Mouse (Mus musculus): ENCODE results near the gene Dcakd.
A peak's percentile ranks its signal among the peaks of the same experiment; 100 is the strongest.

Dcakd gene

GRCm38 (mm10) chr11:103006286-103007000, 21.7 kb downstream of the Dcakd start:
- no peak for DNase-seq (ENCODE audit: low spot score in 2 of 2)

DNA sequence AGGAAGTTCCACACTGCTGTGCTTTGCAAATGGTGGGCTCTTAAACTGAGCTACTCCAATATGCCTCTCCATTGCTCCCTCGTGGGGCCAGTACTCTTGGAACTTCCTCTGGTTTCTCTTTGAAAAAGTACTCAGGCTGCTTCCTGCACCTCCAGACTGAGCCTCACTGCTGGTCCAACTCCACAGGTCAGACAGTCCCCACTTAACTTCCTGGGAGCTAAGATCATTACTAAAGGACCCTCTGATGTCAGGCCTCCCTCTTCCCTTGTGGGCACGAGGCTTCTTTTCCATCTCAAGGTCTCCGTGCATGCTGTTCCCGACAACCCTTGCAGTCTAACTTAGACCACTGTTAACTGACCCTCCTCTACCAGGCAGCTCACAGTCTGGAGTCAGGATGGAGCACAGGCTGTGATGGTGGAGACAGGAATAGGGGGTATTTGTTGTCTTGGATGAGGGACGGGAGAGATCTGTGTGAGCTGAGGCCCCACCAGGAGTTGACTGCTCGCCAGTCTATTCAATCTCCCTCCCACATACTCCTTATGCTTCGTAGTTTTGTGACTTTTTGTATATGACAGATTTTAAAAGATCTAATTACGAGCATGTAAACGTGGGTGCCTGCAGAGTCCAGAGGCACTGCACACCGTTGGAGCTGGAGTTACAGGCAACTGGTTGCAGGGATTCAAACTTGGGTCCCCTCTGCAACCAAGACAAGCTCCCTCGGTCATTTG, 22.7 kb downstream of the Dcakd start:
- DNase-seq (ENCODE audit: low spot score in 2 of 2): no peak

GRCm38 (mm10) chr11:103004852-103005251, 23.3 kb downstream of the Dcakd start:
- DNase-seq (ENCODE audit: low spot score in 2 of 2): no peak

- peak; percentile 79 to 83 for DNase-seq (ENCODE audit: low spot score in 2 of 2)
These were observed 24.9 kb downstream of the Dcakd start for GRCm38 (mm10) chr11:103003210-103003609.

GRCm38 (mm10) chr11:103001063-103001462, 27.1 kb downstream of the Dcakd start:
- DNase-seq (ENCODE audit: low spot score in 2 of 2): no peak

DNA sequence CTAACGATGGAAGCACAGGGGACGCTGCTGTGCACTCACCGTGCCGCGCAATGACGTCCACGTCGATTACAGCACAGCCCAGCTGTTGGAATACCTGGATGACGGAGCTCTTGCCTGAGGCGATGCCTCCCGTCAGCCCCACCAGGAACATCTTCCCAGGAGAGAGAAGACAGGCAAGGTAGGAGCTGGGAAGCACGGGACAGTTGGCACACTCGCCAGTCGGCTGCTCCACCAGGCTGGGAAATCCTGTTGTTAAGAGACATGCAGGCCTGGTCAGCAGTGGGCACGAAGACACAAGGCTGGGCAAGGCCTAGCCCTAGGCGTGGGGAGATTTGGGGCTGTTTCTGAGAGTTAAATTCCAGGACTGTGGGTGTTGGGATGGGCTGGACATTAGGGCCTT, 28.0 kb downstream of the Dcakd start:
- no peak for DNase-seq (ENCODE audit: low spot score in 2 of 2)

- DNase-seq (ENCODE audit: low spot score in 2 of 2): no peak
These were observed 28.7 kb downstream of the Dcakd start for GRCm38 (mm10) chr11:102999317-102999970.

- DNase-seq (ENCODE audit: low spot score in 2 of 2): no peak
These were observed 29.4 kb downstream of the Dcakd start for GRCm38 (mm10) chr11:102998577-102999316.

GRCm38 (mm10) chr11:102998254-102998576, 29.9 kb downstream of the Dcakd start:
- no peak for DNase-seq (ENCODE audit: low spot score in 2 of 2)

DNA sequence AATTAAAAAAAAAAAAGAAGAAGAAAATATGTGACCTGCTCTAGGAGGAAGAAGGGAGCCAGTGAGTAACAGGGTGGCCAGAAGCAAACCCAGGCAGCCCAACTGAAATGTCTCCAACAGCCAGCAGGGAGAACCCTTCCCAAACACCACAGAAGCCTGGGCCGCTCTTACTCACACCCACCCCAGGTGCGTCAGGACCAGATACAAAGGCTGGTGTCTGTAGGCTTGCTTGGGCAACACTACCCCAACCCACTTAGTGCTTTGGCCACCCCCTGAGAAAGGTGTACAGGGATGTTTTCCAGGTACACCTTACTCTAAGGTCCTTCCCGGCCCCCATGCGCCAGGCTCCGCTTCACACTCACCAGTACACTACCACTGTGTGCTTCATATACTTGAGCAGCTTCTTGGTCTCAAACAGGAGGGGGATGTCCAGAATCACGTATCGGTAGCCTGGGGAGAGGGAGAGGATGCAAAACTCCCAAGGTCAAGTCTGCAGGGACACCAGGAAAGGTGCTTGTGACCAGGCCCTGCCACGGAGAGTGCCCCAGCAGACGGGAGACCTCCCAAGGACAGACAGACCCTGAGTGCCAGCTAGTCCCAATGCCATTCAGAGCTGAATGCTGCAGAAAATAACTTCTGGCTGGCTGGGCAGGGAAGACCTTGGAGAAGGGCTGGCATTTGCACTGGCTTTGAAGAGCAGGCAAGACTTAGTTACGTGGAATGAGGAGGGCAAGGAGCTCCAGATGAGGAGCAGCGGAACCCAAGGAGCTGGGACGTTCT, 31.0 kb downstream of the Dcakd start:
- no peak for DNase-seq (ENCODE audit: low spot score in 2 of 2)

- DNase-seq (ENCODE audit: low spot score in 2 of 2): no peak
These were observed 31.7 kb downstream of the Dcakd start for GRCm38 (mm10) chr11:102996385-102996784.

DNA sequence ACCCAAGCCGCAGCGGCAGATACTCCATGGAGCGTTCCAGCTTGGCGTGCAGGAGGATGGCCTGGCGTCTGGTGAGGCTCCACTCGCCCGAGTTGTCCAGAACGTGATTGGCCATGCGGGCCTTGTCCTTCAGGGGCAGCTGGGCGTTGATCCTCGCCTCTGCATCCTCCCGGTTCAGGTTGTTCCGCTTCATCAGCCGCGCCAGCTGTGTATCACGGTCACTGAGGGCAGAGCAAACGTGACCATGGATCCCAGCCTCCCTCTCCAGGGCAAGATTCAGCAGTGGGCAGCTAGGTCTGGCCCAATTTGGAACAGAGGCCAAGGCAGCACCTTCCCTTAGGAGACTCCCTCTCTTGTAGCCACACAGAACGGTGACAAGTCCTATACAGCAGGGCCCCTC, 33.2 kb downstream of the Dcakd start:
- no peak for DNase-seq (ENCODE audit: low spot score in 2 of 2)

- DNase-seq (ENCODE audit: low spot score in 2 of 2): no peak
These were observed 34.6 kb downstream of the Dcakd start for GRCm38 (mm10) chr11:102993420-102994029.

DNA sequence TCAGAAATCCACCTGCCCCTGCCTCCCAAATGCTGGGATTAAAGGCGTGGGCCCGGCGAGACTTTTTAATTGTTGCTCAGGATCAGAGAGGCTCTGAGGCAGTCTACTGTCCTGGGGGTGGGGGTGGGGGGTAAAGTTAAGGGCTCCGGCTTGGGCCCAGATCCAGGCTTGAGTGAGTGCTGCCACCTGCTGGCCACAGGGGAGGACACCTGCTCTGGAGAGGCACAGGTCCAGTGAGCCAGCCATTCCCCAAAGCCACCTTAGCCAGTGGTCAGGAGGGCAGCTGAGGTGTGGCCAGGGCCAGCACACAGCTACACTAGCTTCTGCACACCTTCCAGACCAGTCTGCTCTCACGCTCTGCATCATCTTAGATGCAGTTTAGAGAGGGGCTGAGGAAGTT, 35.2 kb downstream of the Dcakd start:
- DNase-seq (ENCODE audit: low spot score in 2 of 2): peak; percentile 61 to 82

GRCm38 (mm10) chr11:102991681-102992080, 36.5 kb downstream of the Dcakd start:
- no peak for DNase-seq (ENCODE audit: low spot score in 2 of 2)

GRCm38 (mm10) chr11:102990152-102990663, 37.9 kb downstream of the Dcakd start:
- DNase-seq (ENCODE audit: low spot score in 2 of 2): no peak

DNA sequence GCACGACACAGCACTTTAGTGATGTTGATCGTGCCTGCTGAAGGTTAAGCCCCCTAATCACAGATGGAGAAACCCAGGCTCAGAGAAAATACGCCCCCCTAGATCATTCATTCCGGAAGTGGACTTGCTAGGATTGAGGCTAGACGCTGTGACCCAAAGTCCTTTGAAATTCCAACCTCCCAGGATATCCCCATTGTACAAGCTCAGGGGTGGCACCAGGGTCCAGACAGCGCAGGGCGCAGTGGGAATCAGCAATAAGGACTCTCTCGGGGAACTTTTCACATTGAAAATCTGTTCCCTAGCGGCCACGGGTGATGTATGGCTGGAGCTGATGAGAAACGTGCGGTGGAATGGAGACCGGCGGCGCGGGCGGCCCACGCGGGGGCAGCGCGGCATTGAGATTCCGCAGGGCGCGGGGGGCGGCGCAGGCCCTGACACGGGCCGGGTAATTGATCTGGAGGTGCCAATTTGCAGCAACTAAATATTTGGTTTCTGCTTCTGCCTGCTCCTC, 38.4 kb downstream of the Dcakd start:
- DNase-seq (ENCODE audit: low spot score in 2 of 2): no peak

DNA sequence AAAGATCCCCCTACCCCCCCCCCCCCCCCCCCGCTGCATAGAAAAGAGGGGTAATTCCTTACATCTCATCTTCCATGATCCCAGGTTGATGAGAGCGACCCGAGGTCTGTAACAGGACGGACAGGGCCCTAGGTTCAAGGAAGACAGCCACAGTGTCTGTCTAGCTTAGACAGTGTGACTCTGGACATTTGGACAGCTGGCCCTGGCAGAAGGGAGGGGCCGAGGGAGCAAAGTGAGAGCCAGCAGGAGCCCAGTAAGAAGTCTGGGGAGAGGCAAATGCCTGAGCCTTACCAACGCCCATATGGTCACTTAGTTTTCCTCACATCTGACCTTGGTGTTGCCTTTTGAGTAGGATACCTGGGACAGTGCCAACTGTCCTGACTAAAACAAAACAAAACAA, 43.0 kb downstream of the Dcakd start:
- DNase-seq (ENCODE audit: low spot score in 2 of 2): no peak

DNA sequence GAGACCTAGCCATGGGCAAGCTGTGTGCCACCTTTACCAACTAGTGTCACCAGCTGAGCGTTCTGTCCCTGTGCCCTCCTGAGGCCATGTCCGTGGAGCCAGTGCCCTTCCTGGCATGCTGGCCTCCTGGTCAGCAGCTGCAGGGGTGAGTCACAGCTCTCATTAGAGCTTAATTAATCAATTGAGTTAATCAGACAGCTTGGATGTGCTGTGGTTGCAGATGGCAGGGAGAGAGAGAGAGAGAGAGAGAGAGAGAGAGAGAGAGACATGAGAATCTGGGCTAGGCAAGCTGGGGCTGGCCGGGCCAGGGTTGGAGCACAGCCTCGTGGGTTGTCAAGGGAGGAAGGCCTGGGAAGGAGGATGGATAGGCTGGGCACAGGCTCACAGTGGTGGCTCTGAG, 43.5 kb downstream of the Dcakd start:
- no peak for DNase-seq (ENCODE audit: low spot score in 2 of 2)

GRCm38 (mm10) chr11:102984086-102984485, 44.0 kb downstream of the Dcakd start:
- no peak for DNase-seq (ENCODE audit: low spot score in 2 of 2)

All from urinary bladder, postnatal 4 days (tissue).